Mouse (Mus musculus) induced T-regulatory cell, adult 2 months (primary cell): ENCODE results near the gene Retreg1.

Source experiments
- DNase-seq: peaks from one replicate; pipeline ENCODE4 v3.0.0-alpha.2; 2012; ENCODE audit warnings: low read depth

Retreg1 gene

DNA sequence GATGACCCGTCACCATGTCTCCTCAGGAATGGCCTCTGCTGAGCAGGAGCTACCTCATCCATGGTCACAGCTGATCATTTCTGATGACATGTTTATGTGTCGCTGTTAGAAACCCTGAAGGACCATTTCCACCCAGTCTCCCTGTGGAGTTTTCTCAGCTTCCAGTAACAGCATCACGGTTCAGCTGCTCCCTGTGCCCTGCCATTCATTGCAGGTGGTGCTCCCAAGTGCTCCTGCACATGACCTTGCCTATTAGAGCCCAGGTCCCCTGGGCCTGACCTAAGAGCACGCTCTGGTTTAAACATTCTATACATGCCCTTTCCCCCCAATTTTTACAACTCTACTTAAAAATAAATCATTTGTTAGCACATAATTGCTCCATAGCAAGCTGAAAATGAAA is 169.9 kb downstream of the Retreg1 start:
- no peak for DNase-seq

DNA sequence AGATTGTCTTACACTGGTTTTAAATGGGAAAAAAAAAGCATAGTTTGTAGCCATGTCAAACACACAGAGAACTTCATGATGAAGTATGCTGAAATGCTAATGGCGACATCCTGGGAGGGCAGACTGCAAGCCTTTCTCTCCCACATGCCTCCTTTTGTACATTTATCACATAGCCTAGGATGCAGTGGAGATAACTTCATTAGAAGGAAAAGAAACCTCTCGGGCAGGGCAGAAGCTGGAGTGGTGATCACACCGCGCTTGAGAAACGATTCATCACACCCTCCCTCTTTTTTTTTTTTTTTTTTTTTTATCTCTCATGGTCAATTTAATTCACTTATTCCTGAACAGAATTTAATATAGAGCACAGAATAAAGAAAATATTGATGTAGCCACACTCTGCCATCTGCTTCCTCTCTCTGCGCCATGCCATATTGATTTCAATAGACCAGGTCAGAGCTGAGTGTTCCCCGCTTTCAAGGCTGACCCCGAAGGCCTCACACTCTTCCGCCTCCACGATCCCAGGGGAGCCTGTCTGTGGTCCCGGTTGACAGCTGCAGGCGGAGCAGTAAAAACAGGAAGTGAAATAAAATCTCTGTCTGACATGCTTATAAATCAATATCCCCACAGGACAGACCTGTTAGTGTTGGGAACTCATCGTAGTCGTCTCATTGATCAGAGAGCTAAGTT is 173.1 kb downstream of the Retreg1 start:
- DNase-seq = no peak

DNA sequence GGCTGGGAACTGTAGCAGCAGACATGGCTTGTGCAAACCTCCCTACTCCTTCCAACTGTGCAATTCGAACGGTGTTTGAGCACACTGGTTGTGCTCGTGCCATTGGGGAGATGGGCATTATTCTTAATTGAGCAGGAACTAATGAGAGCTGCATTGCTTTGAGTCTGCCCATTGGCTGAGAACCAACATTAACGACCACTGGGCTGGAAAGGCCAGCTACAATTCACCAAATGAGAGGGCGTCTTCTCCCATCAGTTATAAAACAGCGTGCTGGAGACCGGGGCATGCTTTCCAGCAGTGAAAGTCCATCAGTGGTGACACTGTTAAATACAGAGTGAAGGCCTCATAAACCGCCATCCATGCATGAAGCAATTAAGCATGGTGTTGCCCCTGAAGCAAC is 178.7 kb downstream of the Retreg1 start:
- DNase-seq = no peak

DNA sequence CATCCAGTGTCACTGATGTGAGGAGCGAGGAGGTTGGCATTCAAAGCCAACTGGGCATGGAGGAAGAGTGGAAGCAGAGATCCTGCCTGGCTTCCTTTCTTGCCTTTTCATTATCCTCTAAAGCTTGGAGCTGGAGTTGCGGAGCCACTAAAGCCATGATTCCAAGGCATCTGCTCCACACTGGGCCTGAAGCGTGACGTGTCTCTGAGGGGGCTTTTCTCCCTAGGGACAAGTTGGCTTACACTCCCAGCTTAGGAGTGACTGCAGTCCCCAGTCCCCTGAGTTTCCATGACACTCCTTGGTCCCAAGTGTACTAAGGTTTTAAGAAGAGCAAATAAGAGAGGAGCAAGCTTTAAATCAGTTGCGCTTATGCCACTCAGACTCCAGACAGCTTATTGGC is 179.7 kb downstream of the Retreg1 start:
- DNase-seq = no peak
